Mouse (Mus musculus): Measurements from ENCODE around the gene Gpatch2.

DNA sequence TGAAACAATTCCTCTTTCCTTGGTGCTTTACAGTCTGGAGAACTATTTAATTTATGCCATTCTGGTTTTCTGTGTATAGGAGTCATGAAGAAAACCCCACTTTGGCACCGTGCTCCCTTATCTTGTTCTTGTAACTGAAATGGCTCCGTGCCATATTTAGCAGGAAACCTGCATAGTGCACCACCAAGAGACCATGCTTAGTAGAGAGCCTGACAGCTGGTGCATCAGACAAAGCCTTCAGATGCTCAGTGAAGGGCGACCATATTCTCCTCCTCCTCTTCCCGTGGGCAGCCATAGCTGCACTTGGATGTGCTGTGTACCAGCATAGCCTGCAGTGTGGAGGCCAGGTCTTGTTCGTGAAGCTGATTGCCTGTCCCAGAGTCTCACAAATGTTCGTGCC is 67.5 kb downstream of the Gpatch2 start:
- no peak for TF ChIP-seq CTCF (IDR thresholded peaks at IDR 0.05; ENCODE audit: low read depth)
- TF ChIP-seq EP300 (IDR thresholded peaks at IDR 0.05; ENCODE audit: low read depth), result no peak

All from liver, postnatal 0 days (tissue).